32 mouse cellular contexts compared by ENCODE assay signal in the genomic region with DNA sequence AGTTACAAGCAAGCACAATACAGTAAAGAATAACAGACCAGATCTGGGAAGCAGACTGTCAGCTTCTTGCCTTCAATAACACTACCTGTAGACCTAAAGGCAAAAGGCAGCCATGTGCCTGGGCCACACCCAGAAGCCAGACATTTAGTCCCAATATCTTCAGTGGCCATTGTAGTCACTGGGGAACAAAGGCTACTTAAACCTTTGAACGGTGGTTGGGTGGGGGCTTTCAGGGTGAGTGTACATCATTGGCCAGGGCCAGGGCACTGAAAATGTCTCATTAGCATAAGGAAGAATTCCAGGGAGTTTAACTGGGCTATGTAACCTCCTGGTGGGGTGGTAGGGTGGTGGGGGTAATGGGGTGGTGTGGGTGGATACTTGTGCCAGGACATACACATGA. TPM values are rescaled to one million over a fixed set of nuclear protein-coding genes. Genes with fewer than 3 reads are reported as not detected.
"Had no signal": no experiment of that assay in that cellular context is flagged by ENCODE, and none has a peak within 500 bp of the region (broad histone marks: within the 10 kb centered on the region; RNA-seq: fewer than 3 reads in every experiment).

No protein-coding gene starts in this region.

- H3K27ac ChIP-seq: gastrocnemius, adult 2 months; heart, adult 2 months; hindbrain, embryonic 10.5 days; hindbrain, embryonic 12.5 days; hindbrain, embryonic 14.5 days; intestine, embryonic 15.5 days; kidney, embryonic 15.5 days; kidney, postnatal 0 days; limb, embryonic 13.5 days; limb, embryonic 15.5 days; liver, embryonic 12.5 days; liver, embryonic 14.5 days had no signal

- H3K4me1 ChIP-seq: hindbrain, embryonic 10.5 days; hindbrain, embryonic 12.5 days; intestine, embryonic 15.5 days; kidney, embryonic 15.5 days; limb, embryonic 13.5 days; limb, embryonic 15.5 days; liver, embryonic 12.5 days had no signal

- DNase-seq: gastrocnemius, adult 2 months; gastrocnemius, postnatal 10 days; gastrocnemius, postnatal 25 days; heart, adult 2 months; heart, postnatal 10 days; heart, postnatal 4 days; kidney, adult 18-20 months; kidney, adult 8-10 months; kidney, postnatal 14 days; kidney, postnatal 36 days; layer of hippocampus, adult 9-11 months; layer of hippocampus, postnatal 36 days; left cerebral cortex, postnatal 4 days had no signal

- H3K9ac ChIP-seq: hindbrain, embryonic 12.5 days; hindbrain, embryonic 14.5 days; intestine, embryonic 15.5 days; kidney, embryonic 15.5 days; limb, embryonic 13.5 days; limb, embryonic 15.5 days; liver, embryonic 12.5 days; liver, embryonic 14.5 days had no signal

- H3K9me3 ChIP-seq: hindbrain, embryonic 10.5 days; hindbrain, embryonic 12.5 days; intestine, embryonic 15.5 days; kidney, embryonic 15.5 days; limb, embryonic 13.5 days; limb, embryonic 15.5 days; liver, embryonic 12.5 days had no signal

- H3K27me3 ChIP-seq: hindbrain, embryonic 12.5 days; intestine, embryonic 15.5 days; kidney, embryonic 15.5 days; limb, embryonic 13.5 days; limb, embryonic 15.5 days; liver, embryonic 12.5 days had no signal

- H3K4me3 ChIP-seq: gastrocnemius, adult 2 months; heart, adult 2 months; hindbrain, embryonic 10.5 days; hindbrain, embryonic 12.5 days; intestine, embryonic 15.5 days; kidney, embryonic 15.5 days; limb, embryonic 13.5 days; limb, embryonic 15.5 days; liver, embryonic 12.5 days had no signal

- H3K4me2 ChIP-seq: heart, embryonic 11.5 days; hindbrain, embryonic 12.5 days; hindbrain, embryonic 14.5 days; intestine, embryonic 15.5 days; kidney, embryonic 15.5 days; limb, embryonic 13.5 days; limb, embryonic 15.5 days; liver, embryonic 12.5 days had no signal

- ATAC-seq: hindbrain, embryonic 16.5 days; inflammation-experienced regulatory T-cells, adult 6 months; intestine, embryonic 15.5 days; intestine, postnatal 0 days; liver, embryonic 12.5 days had no signal

RNA-seq across cellular contexts. Expression of gene Gm42517, which starts 36.7 kb away (rescaled TPM):
- polyA plus RNA-seq: heart, embryonic 16.5 days; hindbrain, embryonic 10.5 days; inflammation-experienced regulatory T-cells, adult 6 months; kidney, embryonic 15.5 days; limb, embryonic 11.5 days; liver, adult 2 months; liver, embryonic 12.5 days had no signal

RNA-seq across cellular contexts. Expression of gene Pde6b, which starts 57.1 kb away (rescaled TPM):
- polyA plus RNA-seq: heart, adult 2 months; heart, embryonic 14.5 days; hindbrain, embryonic 16.5 days; large intestine, adult 2 months; liver, adult 2 months had no signal
